Mouse (Mus musculus) T-helper 2 cell (primary cell): ENCODE results near the gene Arcn1.

Source experiments
- in situ Hi-C: fragments of 300-600 bp; cut with MboI, MseI; formaldehyde crosslinking; loops from one replicate; pipeline ENCODE4 v1.15.1; 2025; ENCODE audit warnings: high pct_unique_total_duplicates

Arcn1 gene

DNA sequence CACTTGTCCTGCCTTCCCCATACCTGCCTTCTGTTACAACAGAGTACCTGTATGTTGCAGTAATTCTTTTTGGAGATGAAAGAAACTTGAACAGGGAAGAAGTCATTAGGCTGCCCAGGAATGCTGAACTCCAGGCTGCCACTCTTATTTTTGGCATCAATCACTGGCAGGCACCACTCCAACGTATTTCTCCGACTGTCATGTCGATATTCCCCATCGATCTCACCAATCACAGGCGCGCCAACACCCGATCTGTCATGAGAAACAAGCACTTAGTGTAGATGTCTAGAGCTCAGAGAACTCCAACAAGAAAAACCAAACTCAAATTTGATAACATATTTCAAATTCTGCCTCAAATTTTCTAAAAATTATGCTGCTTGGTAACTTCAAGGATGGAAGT lies 22.3 kb downstream of the Arcn1 start:
- in situ Hi-C loops: no loop called here

DNA sequence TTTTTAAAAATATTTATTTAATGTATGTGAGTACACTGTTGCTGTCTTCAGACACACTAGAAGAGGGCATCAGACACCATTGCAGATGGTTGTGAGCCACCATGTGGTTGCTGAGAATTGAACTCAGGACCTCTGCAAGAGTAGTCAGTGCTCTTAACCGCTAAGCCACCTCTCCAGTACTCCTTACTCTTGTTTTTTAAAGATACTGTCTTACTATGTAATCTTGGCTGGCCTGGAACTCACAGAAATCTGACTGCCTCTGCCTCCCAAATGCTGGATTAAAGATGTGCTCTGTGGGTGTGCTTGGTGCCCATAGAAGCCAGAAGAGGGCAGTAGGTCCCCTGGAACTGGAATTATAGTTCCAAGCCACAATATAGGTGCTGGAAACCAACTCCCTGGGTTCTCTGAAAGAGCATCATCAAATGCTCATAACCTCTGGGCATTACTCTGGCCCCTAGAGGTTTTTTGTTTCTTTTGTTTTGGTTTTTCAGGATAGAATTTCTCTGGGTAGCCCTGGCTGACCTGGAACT lies 26.9 kb downstream of the Arcn1 start:
- in situ Hi-C loops: no loop called here

DNA sequence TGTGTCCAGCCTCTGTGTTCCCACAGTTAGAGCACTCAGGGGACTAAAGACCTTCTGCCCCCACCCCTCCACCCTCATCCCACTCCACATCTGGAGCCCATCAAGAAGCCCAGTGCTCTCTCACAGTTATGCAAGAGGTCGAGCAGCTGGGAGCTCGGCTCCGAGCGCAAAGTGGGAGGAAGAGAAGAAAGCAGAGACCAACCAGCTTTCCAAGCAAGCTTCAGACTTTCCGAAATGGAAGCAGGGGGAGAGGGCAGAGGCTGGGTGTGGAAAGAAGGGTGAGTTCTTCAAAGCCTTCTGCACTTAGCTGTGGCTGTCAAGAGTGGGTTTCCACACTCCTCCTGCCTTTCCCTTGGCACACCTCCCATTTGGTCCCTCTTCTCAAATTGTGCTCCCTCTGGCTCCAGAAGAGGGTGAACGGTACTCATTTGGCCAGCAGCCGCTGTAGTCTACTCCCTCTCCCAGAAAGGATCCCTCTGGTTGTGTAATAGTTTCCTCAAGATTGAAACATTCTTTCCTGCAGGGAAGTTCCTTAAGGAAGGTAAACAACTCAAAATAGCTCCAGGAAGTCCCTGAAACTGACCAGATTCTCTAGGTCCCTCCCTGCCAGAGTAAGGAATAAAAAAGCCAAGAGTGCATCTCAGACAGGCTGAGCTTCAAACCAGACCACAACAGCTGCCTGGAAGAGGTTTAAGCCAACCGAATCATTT lies 30.2 kb downstream of the Arcn1 start:
- in situ Hi-C loops: no loop called here

DNA sequence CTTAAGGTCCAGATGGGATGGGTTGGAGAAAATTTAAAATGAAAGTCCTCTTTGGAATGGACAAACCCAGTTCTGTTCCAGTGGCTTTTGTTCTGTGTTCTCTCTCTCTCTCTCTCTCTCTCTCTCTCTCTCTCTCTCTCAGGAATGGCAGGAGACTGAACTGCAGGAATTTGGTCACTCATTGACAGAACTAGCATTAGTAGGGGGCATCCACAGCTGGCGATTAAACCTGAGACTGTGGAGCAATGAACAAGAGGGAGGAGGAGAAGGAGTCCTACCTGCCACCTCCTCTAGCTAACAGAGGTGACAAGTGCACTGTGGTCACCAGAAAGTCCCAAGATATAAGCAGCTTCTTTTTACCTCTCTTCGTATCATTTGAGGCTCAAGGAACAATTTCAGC lies 31.3 kb downstream of the Arcn1 start:
- in situ Hi-C loops: no loop called here

DNA sequence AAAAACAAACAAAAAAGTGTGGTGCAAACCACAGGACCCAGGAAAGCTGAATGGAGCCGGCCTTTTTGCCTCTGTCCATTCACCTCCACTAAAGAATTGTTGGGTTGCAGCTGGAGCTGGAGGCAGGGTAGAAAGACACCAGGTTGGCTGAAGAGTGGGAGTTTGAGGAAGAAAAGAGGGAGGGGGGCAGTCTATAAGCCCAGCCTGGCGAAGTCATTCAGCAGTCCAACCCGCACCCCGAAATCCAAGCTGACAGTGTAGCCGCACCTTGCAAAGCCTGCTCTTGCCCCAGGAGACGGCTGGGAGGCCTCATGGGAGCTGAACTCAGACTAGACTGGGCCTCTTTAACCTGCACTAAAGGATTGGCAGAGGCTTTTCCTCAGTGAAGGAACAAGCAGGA lies 31.8 kb downstream of the Arcn1 start:
- in situ Hi-C loops: no loop called here

DNA sequence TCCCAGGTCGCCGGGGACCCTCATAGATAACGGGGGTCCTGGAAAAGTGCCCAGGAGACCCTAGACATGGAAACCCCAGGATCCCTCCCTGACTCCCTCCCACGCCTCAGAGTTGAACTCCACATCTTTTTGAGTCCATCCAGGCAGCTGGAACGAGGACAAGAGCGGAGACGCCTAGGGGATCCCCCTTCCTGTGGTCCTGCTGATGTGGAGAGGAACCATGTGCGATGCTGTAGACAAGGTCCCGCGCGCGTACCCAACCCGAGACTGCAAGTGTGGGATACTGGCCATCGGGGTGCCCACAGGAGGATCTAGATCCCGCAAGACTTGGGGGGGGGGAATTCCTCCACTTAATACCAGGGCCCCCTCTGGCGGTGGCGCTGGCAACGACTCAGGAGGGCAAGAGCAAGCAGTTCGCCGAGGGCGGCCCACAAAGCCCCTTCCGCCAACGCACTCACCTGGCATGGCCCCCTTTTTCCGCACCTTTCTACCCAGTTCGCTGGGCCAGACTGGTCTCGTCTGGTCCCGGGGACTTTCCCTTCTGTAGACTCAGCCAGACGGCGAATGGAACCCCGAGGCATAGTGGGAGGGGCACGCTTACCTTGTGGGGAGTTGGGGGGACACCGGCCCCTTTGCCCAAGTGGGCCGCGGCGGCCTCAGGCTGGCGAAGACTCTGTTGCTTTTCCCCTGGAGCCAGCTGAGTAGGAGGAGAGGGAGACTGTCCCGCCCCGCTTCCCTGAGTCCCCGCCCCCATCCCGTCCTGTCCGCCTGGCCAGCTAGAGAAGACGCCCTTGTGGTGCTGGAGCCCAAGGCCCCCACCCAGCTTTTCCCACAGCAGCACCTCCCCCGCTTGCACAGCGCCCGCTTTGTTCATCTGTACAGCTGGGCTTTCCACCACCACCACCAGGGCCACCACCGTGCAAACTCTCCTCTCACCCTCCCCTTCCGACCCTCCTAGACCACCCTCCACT lies 32.8 kb downstream of the Arcn1 start, which contains the start of gene Phldb1:
Phldb1 (minus strand) TSS at position 675 of the 971 bp plus-strand sequence.
- in situ Hi-C loops: no loop called here

DNA sequence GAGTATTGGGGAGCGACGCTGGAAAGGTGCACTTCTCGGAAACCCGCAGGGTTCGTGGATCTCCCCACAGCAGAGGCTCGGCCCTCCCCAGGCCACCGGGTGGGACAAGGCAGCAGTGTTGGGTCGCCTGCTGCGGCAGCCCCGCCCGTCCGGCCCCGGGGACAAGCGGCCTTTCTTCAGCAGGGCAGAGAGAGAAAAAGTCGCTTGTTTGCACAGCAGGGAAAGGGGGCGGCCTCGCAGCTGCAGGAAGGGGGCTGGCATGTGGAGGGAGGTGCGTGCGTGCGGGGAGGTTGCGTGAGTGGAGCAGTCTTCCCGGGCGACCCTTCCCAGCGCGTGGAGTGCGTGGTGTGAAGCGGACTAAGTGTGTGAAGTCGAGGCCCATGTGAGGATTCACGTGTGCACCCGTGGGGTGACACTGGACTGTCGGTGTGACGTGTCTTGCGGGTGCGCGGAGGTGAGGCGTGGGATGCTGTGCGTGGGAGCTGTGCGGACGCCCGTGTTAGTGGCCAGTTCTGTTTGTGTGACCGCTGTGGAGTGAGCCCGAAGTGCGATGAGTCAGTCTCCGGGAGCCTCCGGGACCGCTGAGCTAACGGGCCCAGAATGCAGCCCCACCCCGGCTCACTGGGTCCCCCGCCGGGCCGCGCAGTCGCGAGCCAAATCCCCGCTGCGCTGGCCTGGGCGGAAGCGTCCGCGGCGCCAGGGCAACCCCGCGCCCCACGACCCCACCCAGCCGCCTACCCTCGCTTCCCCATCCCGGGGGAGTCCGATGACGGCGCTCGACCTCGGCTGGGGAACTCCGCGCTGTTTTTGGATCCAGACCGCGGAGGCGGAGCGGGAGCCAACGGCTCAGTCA lies 33.7 kb downstream of the Arcn1 start:
- in situ Hi-C loops: no loop called here

DNA sequence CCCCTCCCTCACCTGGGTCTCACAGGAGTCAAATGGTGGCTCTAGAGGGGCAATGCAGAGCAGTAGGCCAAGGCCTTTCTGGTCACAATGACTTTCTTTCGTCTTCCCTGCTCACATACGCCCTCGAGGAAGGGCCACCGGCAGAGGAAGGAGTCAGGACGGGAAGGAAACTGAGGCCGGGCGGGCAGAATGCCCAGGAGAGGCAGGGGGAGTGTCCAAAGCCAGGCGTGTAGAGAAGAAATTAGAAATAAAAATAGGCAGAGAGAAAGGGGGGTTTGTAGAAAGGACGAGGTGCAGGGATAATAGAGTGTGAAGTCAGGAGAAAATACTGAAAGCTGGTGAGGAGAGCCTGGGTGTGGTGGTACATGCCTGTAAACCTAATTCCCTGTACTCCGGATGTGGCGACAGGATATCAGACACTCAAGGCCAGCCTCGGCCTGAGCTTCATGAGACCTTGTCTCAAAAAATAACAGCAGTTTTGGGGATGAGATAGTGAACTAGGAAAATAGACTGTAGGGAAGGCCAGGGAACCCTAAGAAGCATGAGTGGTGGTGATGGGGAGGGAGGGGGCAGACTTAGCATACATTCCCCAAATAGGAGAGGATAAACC lies 34.6 kb downstream of the Arcn1 start:
- in situ Hi-C loops: no loop called here

DNA sequence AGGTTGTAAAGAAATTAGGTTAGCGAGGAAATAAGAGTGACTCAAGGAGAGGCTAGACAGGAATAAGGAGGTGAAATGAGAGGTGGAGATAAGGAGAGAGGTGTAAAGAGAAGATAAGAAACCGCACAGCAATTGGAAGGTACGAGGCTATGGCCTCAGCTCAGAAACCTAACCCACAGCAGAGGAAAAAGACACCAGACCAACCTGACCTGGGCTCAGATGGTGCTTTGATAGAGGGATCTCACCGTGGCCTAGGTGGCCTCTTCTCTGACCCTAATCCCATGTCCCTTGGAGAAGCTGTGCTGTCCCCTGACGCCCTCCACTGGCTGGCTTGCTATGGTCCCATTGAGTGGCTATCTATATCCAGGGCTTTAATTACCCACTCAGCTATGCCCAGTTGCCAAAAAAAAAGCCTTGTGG lies 35.5 kb downstream of the Arcn1 start:
- in situ Hi-C loops: no loop called here

DNA sequence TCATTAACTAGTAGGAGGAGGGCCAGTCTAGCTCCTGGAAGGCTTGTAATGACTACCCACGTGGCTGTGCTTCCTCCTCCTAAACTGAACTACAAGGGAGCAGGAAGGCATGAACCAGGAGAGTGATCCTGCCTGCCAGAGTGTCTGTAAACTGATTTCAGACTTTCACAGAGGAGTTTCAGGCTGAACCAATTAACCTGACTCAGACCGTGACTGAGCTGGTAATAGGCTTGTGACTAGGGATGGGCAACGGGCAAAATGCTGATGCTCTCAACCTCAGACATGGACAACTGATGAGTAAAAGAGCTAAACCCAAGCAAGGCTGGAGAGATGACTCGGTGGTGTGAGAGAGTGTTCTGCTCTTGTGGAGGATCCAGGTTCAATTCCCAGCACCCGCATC lies 40.2 kb downstream of the Arcn1 start:
- in situ Hi-C loops: no loop called here

DNA sequence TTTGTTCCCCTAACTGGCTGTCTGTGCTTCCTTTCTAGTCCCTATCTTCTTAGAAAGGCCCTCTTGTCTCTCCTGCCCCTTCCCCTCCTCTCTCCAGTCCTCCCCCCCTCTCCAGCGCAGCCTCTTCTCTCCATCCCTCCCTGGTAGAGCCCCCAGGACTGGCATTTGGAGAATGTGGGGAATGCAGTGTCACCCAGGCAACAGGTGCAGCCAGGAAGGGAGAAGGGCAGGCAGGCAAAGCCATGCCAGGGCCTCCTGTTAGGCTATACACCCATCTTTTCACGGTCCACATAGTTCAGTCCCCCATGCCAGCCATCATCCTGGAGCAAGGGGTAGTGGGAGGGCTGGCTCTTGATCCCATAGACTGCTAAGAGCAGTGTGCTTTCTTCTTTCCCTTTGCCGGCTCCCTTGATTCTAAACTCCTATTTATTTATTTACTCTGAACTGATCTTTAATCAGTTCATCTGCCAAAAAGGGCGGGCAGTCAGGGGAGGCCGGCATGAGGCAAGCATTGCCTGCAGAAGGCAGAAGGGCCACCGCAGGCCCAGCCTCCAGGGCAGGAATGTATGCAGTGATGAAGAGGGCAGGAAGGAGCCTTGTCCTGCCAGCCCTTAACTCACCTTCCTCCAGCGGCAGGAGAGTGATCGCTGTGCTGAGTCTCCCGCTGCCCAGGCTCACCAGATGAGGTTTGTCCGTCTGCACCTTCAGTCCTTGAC lies 41.1 kb downstream of the Arcn1 start:
- in situ Hi-C loops: no loop called here

DNA sequence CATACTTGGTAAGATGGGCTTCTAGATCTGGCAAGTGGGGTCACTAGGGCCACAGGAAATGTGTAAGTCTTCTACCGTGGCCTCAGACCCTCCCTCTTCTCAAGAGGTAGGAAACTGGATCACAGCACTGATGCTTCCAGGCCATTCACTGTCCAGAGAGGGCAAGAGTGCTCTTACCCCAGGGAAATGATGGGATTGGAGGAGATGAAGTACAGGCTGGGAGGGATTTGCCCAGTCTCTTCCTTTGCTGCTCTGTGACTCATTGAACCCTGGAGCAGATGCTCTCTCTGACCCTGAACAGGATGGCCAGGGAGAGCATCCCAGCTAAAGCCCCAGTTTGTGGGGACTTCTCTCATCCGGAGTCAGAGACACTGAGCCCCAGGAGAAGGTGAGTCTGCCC lies 43.0 kb downstream of the Arcn1 start:
- in situ Hi-C loops: no loop called here

DNA sequence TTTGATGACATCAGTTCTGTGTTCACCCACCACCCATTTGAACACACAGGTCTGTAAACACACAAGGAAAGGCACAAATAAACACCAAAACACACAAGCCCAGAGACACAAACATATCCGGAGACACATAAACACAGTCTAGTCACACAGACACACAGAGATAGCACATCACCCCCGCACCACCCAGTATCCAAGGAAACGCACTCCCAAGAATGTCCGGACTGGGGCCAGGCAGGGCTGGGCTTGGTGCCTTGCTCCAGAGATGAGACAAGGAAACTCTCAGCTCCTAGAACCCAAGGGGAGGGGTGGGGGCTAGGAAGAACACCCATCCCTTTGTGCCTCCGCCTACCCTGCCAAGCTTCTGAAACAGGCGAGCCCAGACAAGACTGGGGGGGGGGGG lies 43.4 kb downstream of the Arcn1 start:
- in situ Hi-C loops: no loop called here

DNA sequence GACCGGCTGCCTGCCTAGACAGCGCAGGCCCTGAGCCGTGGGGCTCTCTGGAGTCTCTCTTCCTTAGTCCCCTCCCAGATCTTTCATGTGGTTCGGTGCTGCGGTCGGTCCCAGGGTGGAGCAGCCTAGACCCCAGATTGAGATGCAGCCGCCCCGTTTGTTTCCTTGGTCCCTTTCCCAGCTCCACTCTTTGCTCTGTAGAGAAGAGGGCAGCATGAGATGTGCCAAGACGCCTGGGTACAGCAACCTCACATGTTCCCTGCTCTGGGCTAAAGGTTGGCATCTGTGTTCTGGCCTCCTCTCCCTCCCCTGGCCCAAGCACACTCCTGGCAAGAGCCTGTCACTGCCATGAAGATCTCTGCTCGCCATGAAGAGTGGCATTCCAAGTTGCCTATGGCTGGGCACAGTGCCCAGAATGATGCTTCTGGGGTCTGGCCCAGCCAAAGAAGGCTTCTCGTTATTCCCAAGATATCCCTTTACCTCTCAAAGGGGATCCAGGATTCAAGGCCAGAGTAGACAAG lies 44.1 kb downstream of the Arcn1 start:
- in situ Hi-C loops: no loop called here

DNA sequence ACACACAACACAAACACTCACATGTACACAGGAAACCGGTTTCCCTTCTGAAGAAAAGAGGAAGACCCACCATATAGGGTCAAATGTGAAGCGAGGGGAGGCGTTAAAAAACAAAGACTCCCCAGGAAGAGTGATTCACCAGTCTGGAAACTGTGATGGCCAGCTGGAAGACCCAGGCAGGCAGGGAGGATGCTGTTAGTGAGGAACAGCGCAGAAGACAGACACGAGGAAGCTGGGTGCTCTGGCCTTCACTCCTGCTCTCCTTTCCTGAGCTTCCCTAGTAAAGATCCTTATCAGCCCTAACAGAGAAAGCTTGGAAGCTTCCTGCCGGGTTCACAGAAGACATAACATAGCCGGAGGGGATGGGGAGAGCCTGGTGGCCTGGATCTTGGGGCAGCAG lies 44.6 kb downstream of the Arcn1 start:
- in situ Hi-C loops: no loop called here

DNA sequence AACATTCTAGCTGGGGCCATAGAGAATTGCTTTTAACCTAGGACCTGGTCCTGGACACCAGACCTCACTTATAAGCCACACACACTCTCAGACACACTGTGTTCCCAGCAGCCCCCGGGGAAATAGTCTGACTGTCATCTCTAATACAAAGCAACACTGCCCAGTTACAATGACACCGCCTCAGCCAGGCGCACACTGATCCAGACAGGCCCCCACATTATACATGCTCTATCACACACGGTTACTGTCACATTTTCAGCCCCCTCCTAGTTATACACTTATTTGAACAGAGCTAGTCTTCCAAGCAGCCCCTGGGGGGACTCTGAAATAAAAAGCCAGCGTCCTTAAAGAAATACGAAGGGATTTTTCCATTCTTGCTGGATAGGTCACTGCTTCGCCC lies 45.1 kb downstream of the Arcn1 start:
- in situ Hi-C loops: no loop called here

DNA sequence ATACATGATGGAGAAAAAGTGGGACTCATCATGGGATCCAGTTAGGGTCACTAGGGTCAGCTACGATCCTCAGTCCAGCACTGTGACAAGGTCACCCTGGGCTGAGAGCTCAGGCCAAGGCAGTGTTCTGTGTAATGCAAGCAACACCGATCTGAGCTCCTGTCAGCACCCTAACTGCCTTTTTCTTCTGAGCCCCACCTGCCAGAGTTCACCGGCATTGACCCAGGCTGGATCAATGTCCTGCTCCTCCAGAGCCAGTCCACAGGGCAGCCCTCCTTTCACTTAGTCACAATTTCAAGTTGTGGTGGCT lies 45.8 kb downstream of the Arcn1 start:
- in situ Hi-C loops: no loop called here

DNA sequence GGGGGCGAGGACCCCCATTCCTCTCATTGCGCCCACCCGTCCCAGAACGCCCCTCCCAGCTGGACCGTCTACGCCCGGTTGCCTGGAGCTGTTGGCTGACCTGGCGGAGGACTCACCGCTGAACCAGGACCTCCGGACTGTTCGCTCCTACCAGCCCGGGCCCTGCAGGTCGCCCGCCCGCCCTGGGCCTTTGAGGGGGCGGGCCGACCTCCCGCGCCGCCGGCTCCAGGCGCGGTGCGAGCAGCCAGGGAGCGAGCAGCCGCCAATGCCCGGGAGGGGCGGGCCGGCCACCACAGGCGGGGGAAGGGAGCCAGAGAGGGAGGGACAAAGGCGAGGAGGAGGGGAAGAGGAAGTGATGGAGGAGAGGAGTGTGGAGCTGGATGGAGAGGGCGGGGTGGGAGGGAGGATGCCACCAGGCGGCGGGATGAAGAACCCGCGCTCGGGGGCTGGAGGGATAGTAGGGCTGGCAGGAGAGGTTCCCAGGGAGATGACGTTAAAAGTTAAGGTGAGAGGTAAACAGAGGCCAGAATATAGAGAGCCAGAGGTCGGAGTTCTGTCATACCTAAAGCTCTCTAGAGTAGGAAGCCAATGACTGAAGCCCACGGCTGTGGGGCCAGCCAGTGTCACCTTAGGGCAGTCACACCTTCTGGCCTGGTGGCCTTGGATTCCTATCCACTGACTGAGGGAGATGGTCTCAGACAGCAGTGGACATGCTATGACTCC lies 46.3 kb downstream of the Arcn1 start:
- in situ Hi-C loops: no loop called here

DNA sequence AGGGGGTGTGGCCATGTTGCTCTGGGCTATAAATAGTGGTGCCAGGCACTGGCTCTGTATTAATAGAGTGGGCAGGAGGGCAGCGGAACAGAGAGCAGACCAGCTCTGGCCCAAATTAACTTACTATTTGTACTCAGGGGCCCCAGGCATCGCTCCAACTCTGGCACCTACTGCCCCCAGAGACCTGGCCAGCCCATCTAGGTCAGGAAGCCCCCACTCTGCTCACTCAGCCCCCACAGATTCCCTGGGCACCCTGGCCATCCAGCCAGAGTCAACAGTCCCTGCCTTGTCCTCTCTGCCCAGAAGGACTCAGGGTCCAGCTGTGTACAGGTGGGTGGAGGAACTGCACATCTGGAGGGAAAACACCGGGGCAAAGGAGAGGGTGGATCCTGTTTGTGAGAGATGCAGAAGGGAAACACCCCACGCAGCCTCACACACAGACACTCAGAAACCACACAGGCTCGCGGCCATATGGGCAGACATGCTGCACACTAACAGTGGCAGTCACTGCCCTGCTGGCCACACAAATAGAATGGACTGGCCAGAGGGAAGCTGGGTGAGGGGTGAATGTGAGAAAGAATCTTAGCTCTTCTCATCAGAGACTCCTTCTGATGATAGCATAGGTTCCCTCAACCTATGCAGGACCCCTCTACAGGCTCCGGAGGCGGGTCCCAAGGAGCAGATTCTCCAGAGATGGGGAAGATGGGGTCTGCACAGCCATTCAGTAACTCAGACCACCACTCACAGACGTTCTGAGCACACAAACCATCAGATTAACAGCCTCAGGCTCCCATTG lies 47.1 kb downstream of the Arcn1 start:
- in situ Hi-C loops: no loop called here
